Mouse (Mus musculus): ENCODE measurements at regions not wholly inside any gene's neighbourhood (a gene's known extent, or its start where the extent isn't known, plus 50 kb on each side); places are given as distances from the start of the nearest gene placed in this dataset.

GRCm38 (mm10) chr8:116275014-116275413 lies 229.8 kb upstream of the Dynlrb2 start:
- no peak for TF ChIP-seq CTCF (IDR thresholded peaks at IDR 0.05)
- no peak for DNase-seq (ENCODE audit: extremely low spot score in 1 of 2, low spot score in 2 of 2)
- Histone ChIP-seq H3K27ac (no peak overlapping the region), H3K4me3 (no peak overlapping the region)
- intact Hi-C loops (cut with DNase I) = no loop called here

GRCm38 (mm10) chr8:116271238-116271637 lies 233.5 kb upstream of the Dynlrb2 start:
- intact Hi-C loops (cut with DNase I) = no loop called here
- no peak overlapping the region for H3K4me3 ChIP-seq
- no peak for TF ChIP-seq CTCF (IDR thresholded peaks at IDR 0.05)
- H3K27ac ChIP-seq = no peak overlapping the region
- no peak for DNase-seq (ENCODE audit: extremely low spot score in 1 of 2, low spot score in 2 of 2)

- intact Hi-C loops (cut with DNase I) = no loop called here
- DNase-seq (ENCODE audit: extremely low spot score in 1 of 2, low spot score in 2 of 2) = no peak
- Histone ChIP-seq H3K27ac (no peak overlapping the region), H3K4me3 (no peak overlapping the region)
- TF ChIP-seq CTCF (IDR thresholded peaks at IDR 0.05) = no peak
Measured at GRCm38 (mm10) chr8:116269393-116269792, 235.4 kb upstream of the Dynlrb2 start.

GRCm38 (mm10) chr8:116268685-116269084 lies 236.1 kb upstream of the Dynlrb2 start:
- no peak for TF ChIP-seq CTCF (IDR thresholded peaks at IDR 0.05)
- intact Hi-C loops (cut with DNase I) = no loop called here
- no peak for DNase-seq (ENCODE audit: extremely low spot score in 1 of 2, low spot score in 2 of 2)

GRCm38 (mm10) chr8:116268161-116268560 lies 236.6 kb upstream of the Dynlrb2 start:
- Histone ChIP-seq H3K27ac (no peak overlapping the region), H3K4me3 (no peak overlapping the region)
- intact Hi-C loops (cut with DNase I) = no loop called here
- DNase-seq (ENCODE audit: extremely low spot score in 1 of 2, low spot score in 2 of 2) = peak; percentile 9 to 13
- TF ChIP-seq CTCF (IDR thresholded peaks at IDR 0.05) = no peak

More at GRCm38 (mm10) chr8:116268685-116269084, 236.1 kb upstream of the Dynlrb2 start:
- Histone ChIP-seq H3K4me3 (no peak overlapping the region), H3K27ac (no peak overlapping the region)

GRCm38 (mm10) chr8:116267021-116267420 lies 237.8 kb upstream of the Dynlrb2 start:
- no peak overlapping the region for H3K27ac ChIP-seq
- intact Hi-C loops (cut with DNase I) = no loop called here
- no peak for DNase-seq (ENCODE audit: extremely low spot score in 1 of 2, low spot score in 2 of 2)
- TF ChIP-seq CTCF (IDR thresholded peaks at IDR 0.05) = no peak
- H3K4me3 ChIP-seq = no peak overlapping the region

- intact Hi-C loops (cut with DNase I) = no loop called here
- H3K27ac ChIP-seq = no peak overlapping the region
- DNase-seq (ENCODE audit: extremely low spot score in 1 of 2, low spot score in 2 of 2) = no peak
- TF ChIP-seq CTCF (IDR thresholded peaks at IDR 0.05) = no peak
- H3K4me3 ChIP-seq = no peak overlapping the region
Measured at GRCm38 (mm10) chr8:116265591-116265990, 239.2 kb upstream of the Dynlrb2 start.

- Histone ChIP-seq H3K4me3 (no peak overlapping the region), H3K27ac (no peak overlapping the region)
- intact Hi-C loops (cut with DNase I) = no loop called here
- no peak for TF ChIP-seq CTCF (IDR thresholded peaks at IDR 0.05)
- DNase-seq (ENCODE audit: extremely low spot score in 1 of 2, low spot score in 2 of 2) = no peak
Measured at GRCm38 (mm10) chr8:116264078-116264477, 240.7 kb upstream of the Dynlrb2 start.

- intact Hi-C loops (cut with DNase I) = no loop called here
- H3K4me3 ChIP-seq = no peak overlapping the region
- no peak overlapping the region for H3K27ac ChIP-seq
- no peak for DNase-seq (ENCODE audit: extremely low spot score in 1 of 2, low spot score in 2 of 2)
- TF ChIP-seq CTCF (IDR thresholded peaks at IDR 0.05) = no peak
Measured at GRCm38 (mm10) chr8:116261286-116261685, 243.5 kb upstream of the Dynlrb2 start.

GRCm38 (mm10) chr8:116255398-116255797 lies 249.4 kb upstream of the Dynlrb2 start:
- H3K27ac ChIP-seq = no peak overlapping the region
- intact Hi-C loops (cut with DNase I) = no loop called here
- no peak for TF ChIP-seq CTCF (IDR thresholded peaks at IDR 0.05)
- no peak for DNase-seq (ENCODE audit: extremely low spot score in 1 of 2, low spot score in 2 of 2)
- no peak overlapping the region for H3K4me3 ChIP-seq

GRCm38 (mm10) chr8:116252455-116253216 lies 252.1 kb upstream of the Dynlrb2 start:
- DNase-seq (ENCODE audit: extremely low spot score in 1 of 2, low spot score in 2 of 2) = no peak
- Histone ChIP-seq H3K27ac (no peak overlapping the region), H3K4me3 (no peak overlapping the region)
- TF ChIP-seq CTCF (IDR thresholded peaks at IDR 0.05) = no peak
- intact Hi-C loops (cut with DNase I) = no loop called here

GRCm38 (mm10) chr8:116248398-116248797 lies 256.4 kb upstream of the Dynlrb2 start:
- TF ChIP-seq CTCF (IDR thresholded peaks at IDR 0.05) = no peak
- DNase-seq (ENCODE audit: extremely low spot score in 1 of 2, low spot score in 2 of 2) = no peak
- intact Hi-C loops (cut with DNase I) = no loop called here
- H3K27ac ChIP-seq = no peak overlapping the region
- no peak overlapping the region for H3K4me3 ChIP-seq

- intact Hi-C loops (cut with DNase I) = no loop called here
- DNase-seq (ENCODE audit: extremely low spot score in 1 of 2, low spot score in 2 of 2) = no peak
Measured at GRCm38 (mm10) chr8:116243493-116243892, 261.3 kb upstream of the Dynlrb2 start.

More at GRCm38 (mm10) chr8:116243493-116243892, 261.3 kb upstream of the Dynlrb2 start:
- Histone ChIP-seq H3K4me3 (no peak overlapping the region), H3K27ac (no peak overlapping the region)
- no peak for TF ChIP-seq CTCF (IDR thresholded peaks at IDR 0.05)

All from left cerebral cortex, adult 2 months (tissue).